Mouse (Mus musculus): ENCODE measurements at regions not wholly inside any gene's neighbourhood (a gene's known extent, or its start where the extent isn't known, plus 50 kb on each side); places are given as distances from the start of the nearest gene placed in this dataset.

- TF ChIP-seq CTCF (IDR thresholded peaks at IDR 0.05; ENCODE audit: borderline replicate concordance, extremely low read depth, insufficient read depth, insufficient read length) = no peak
- no peak for TF ChIP-seq POLR2A (IDR thresholded peaks at IDR 0.05; ENCODE audit: borderline replicate concordance, extremely low read depth, insufficient read depth, insufficient read length, poor library complexity, severe bottlenecking)
These were observed 60.6 kb upstream of the Syt13 start for GRCm38 (mm10) chr2:92854331-92854730.

Data from brain, embryonic 14.5 days (tissue).